In the genomic region with DNA sequence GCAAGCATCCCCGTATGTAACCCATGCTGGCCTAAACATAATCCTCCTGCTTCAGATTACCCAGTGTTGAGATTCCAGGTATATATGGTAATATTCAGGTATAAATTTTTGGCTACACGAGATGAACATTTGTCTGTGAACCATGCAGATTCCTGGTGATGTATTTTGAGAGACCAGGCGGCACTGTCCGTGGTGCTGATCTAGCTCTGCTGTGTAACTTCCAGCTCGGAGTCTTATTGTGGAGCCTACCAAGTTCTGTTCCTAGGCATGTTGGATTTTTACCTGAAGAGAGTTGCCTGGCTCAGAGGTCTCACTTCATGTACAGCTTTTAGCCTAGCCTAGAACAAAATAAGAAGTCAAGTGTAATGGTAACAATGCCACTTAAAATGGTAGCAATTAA, we compare ENCODE assay signal across 8 mouse cellular contexts.
DNase-seq lines count a peak whose midpoint lies in the region; TF ChIP-seq lines count a peak whose summit lies in the region.
"Had no signal": no experiment of that assay in that cellular context is flagged by ENCODE, and none has a peak within 500 bp of the region (broad histone marks: within the 10 kb centered on the region; RNA-seq: fewer than 3 reads in every experiment).

No protein-coding gene starts in this region.

- H3K27me3 ChIP-seq in MEL (ENCODE audit: control insufficient read depth in 1 of 2, insufficient read depth in 2 of 2, low read length in 2 of 2): no peaks in the 10 kb centered on the region; a peak in 1 of 4 replicates
- H3K27me3 ChIP-seq in limb, embryonic 10.5 days (ENCODE audit: low read depth, poor library complexity, severe bottlenecking): no peaks in the 10 kb centered on the region
- H3K27me3 ChIP-seq: forebrain, embryonic 12.5 days had no signal

- H3K9ac ChIP-seq in MEL (ENCODE audit: control insufficient read depth, low read depth, low read length, poor library complexity, severe bottlenecking): no peak overlapping the region
- H3K9ac ChIP-seq: forebrain, embryonic 12.5 days had no signal

- TF ChIP-seq EP300 in MEL (IDR thresholded peaks at IDR 0.05; ENCODE audit: low read depth in 1 of 2, low read length in 2 of 2): no peak

- no peak for TF ChIP-seq RAD21 in MEL (IDR thresholded peaks at IDR 0.05; ENCODE audit: low read depth, low read length)

- DNase-seq in left cerebral cortex, postnatal 4 days: peak; percentile 2
- DNase-seq in left cerebral cortex, adult 18-20 months (ENCODE audit: low spot score in 2 of 2): no peak
- peak; percentile 54 for DNase-seq in MEL (ENCODE audit: low read depth, low spot score)
- peak; percentile 49 for DNase-seq in ZHBTc4 (ENCODE audit: low read depth, low spot score)
- DNase-seq in limb, embryonic 10.5 days (ENCODE audit: low spot score): peak; percentile 80
- no peak for DNase-seq in frontal cortex, postnatal 10 days (ENCODE audit: low spot score in 2 of 2)
- DNase-seq in layer of hippocampus, adult 18-20 months (ENCODE audit: low spot score in 2 of 2): no peak

- H3K79me2 ChIP-seq in MEL (ENCODE audit: control insufficient read depth, insufficient read depth, low read length, poor library complexity): no peaks in the 10 kb centered on the region

- no peaks in the 10 kb centered on the region for H3K36me3 ChIP-seq in MEL (ENCODE audit: control insufficient read depth in 1 of 2, insufficient read depth in 2 of 2, low read length in 2 of 2)
- H3K36me3 ChIP-seq in limb, embryonic 10.5 days: no peaks in the 10 kb centered on the region
- H3K36me3 ChIP-seq: forebrain, embryonic 12.5 days had no signal

- H3K4me1 ChIP-seq in MEL (ENCODE audit: control insufficient read depth in 1 of 2, insufficient read depth in 2 of 2, low read length in 2 of 2): no peaks in the 10 kb centered on the region
- peaks cover 12% of the 10 kb centered on the region; the same call in 1 of the 2 replicates for H3K4me1 ChIP-seq in limb, embryonic 10.5 days
- H3K4me1 ChIP-seq: forebrain, embryonic 12.5 days had no signal

- intact Hi-C loops in left cerebral cortex, postnatal 4 days (cut with DNase I): no loop called here

- H3K27ac ChIP-seq in MEL (ENCODE audit: control insufficient read depth, low read depth, low read length): no peak overlapping the region
- H3K27ac ChIP-seq in limb, embryonic 10.5 days: no peak overlapping the region
- H3K27ac ChIP-seq: forebrain, embryonic 12.5 days had no signal

- no peaks in the 10 kb centered on the region for H3K9me3 ChIP-seq in MEL (replicated peaks; ENCODE audit: insufficient read depth, low read length)
- no peaks in the 10 kb centered on the region for H3K9me3 ChIP-seq in limb, embryonic 10.5 days (replicated peaks)
- H3K9me3 ChIP-seq: forebrain, embryonic 12.5 days had no signal

- TF ChIP-seq CTCF in MEL (IDR thresholded peaks at IDR 0.05 in 2 of 3, conservative IDR thresholded peaks at IDR 0.05 in 1 of 3; ENCODE audit: control insufficient read depth in 1 of 3, insufficient read depth in 1 of 3, low read depth in 2 of 3, low read length in 3 of 3, poor library complexity in 1 of 3, severe bottlenecking in 1 of 3): no peak

- WGBS in limb, embryonic 10.5 days: 46% methylated on average over 5 of the region's 5 CpGs

- H3K4me3 ChIP-seq in MEL (ENCODE audit: control insufficient read depth in 1 of 2, insufficient read depth in 1 of 2, low read depth in 2 of 2, low read length in 2 of 2): no peak overlapping the region
- no peak overlapping the region for H3K4me3 ChIP-seq in limb, embryonic 10.5 days
- H3K4me3 ChIP-seq: forebrain, embryonic 12.5 days had no signal

- no peak for TF ChIP-seq POLR2A in MEL (IDR thresholded peaks at IDR 0.05; ENCODE audit: control insufficient read depth in 1 of 2, insufficient read depth in 1 of 2, low read depth in 1 of 2, low read length in 2 of 2, poor library complexity in 1 of 2)

TF ChIP-seq in MEL, 35 proteins besides CTCF, POLR2A, EP300 and RAD21:
- TF ChIP-seq ZC3H11A (IDR thresholded peaks at IDR 0.05; ENCODE audit: low read depth, low read length) (no peak), USF2 (IDR thresholded peaks at IDR 0.05; ENCODE audit: borderline replicate concordance in 1 of 2, insufficient read depth in 1 of 2, low read depth in 1 of 2, low read length in 2 of 2) (no peak), GABPA (IDR thresholded peaks at IDR 0.05; ENCODE audit: low read depth, low read length) (no peak), ZMIZ1 (IDR thresholded peaks at IDR 0.05; ENCODE audit: low read depth, low read length) (no peak), GATA1 (IDR thresholded peaks at IDR 0.05; ENCODE audit: low read depth, low read length) (no peak), NELFE (IDR thresholded peaks at IDR 0.05; ENCODE audit: low read depth, low read length) (no peak), RCOR1 (IDR thresholded peaks at IDR 0.05; ENCODE audit: low read depth, low read length) (no peak), SMC3 (IDR thresholded peaks at IDR 0.05; ENCODE audit: low read depth, low read length) (no peak), CHD1 (IDR thresholded peaks at IDR 0.05; ENCODE audit: low read depth, low read length) (no peak), HCFC1 (IDR thresholded peaks at IDR 0.05; ENCODE audit: low read depth, low read length) (no peak), MYC (IDR thresholded peaks at IDR 0.05; ENCODE audit: low read depth, low read length) (no peak), CHD2 (IDR thresholded peaks at IDR 0.05; ENCODE audit: low read length) (no peak), KAT2A (conservative IDR thresholded peaks at IDR 0.05; ENCODE audit: low read depth, low read length) (no peak), ETS1 (IDR thresholded peaks at IDR 0.05; ENCODE audit: low read depth, low read length) (no peak), ZKSCAN1 (IDR thresholded peaks at IDR 0.05; ENCODE audit: low read depth, low read length) (no peak), MAFK (IDR thresholded peaks at IDR 0.05; ENCODE audit: borderline replicate concordance, low read depth, low read length) (no peak), POLR2AphosphoS5 (IDR thresholded peaks at IDR 0.05; ENCODE audit: borderline replicate concordance, low read depth, low read length) (no peak)

Comparison
In these comparisons a context has a peak if more than half of its experiments do, and no peak if none do; other contexts are left out.
1. DNase-seq: peak in left cerebral cortex, postnatal 4 days (single experiment), MEL (single experiment), ZHBTc4 (single experiment) and limb, embryonic 10.5 days (single experiment); none in left cerebral cortex, adult 18-20 months (0 of 2), frontal cortex, postnatal 10 days (0 of 2) and layer of hippocampus, adult 18-20 months (0 of 2).